Mouse (Mus musculus): ENCODE results near the gene Syde2. TPM values are rescaled to one million over a fixed set of nuclear protein-coding genes. Genes with fewer than 3 reads are reported as not detected.
A peak's percentile ranks its signal among the peaks of the same experiment; 100 is the strongest.

Gene Syde2
- total and polyA plus RNA-seq, 3 experiments: 0.02 to 0.76 TPM; not detected in 1

GRCm38 (mm10) chr3:145951287-145952165 lies 36.1 kb upstream of the Syde2 start:
- no peak for TF ChIP-seq GATA1 (IDR thresholded peaks at IDR 0.05; ENCODE audit: borderline replicate concordance, low read length)
- no peak for TF ChIP-seq CTCF (IDR thresholded peaks at IDR 0.05; ENCODE audit: low read depth, low read length)
- no peak for TF ChIP-seq POLR2AphosphoS5 (IDR thresholded peaks at IDR 0.05; ENCODE audit: insufficient replicate concordance, low read depth, low read length)
- no peak for TF ChIP-seq TAL1 (conservative IDR thresholded peaks at IDR 0.05; ENCODE audit: low read depth, low read length)
- no peak for TF ChIP-seq GATA2 (IDR thresholded peaks at IDR 0.05; ENCODE audit: borderline replicate concordance, low read depth, low read length)
- Histone ChIP-seq H3K4me3 (ENCODE audit: low read depth, low read length) (no peak overlapping the region; the same call in 1 of the 2 replicates), H3K27me3 (ENCODE audit: insufficient read depth, low read length) (no peaks in the 10 kb centered on the region), H3K4me1 (ENCODE audit: insufficient read depth, low read depth, low read length) (peaks cover 84% of the 10 kb centered on the region), H3K36me3 (replicated peaks) (peaks cover 4% of the 10 kb centered on the region), H3K9me3 (replicated peaks) (peaks cover under 1% of the 10 kb centered on the region; the same call in 1 of the 2 replicates)
- ATAC-seq (ENCODE audit: extremely low read depth, insufficient number of reproducible peaks, low FRiP score, poor library complexity, severe bottlenecking) (0 out of 2 replicates have a peak, but pooled peaks have one; percentile 6), DNase-seq (ENCODE audit: low spot score) (peak; percentile 30)

- H3K27me3 ChIP-seq (ENCODE audit: insufficient read depth, low read length): no peaks in the 10 kb centered on the region
- peaks cover 12% of the 10 kb centered on the region for H3K9me3 ChIP-seq (replicated peaks)
- H3K4me1 ChIP-seq (ENCODE audit: insufficient read depth, low read depth, low read length): peaks cover 74% of the 10 kb centered on the region
- H3K4me3 ChIP-seq (ENCODE audit: low read depth, low read length): no peak overlapping the region; the same call in 1 of the 2 replicates
- ATAC-seq (ENCODE audit: extremely low read depth, insufficient number of reproducible peaks, low FRiP score, poor library complexity, severe bottlenecking) (peak; percentile 45), DNase-seq (ENCODE audit: low spot score) (peak; percentile 58)
- 0 out of 2 replicates have a peak, but pooled peaks have one; percentile 18 for TF ChIP-seq TAL1 (conservative IDR thresholded peaks at IDR 0.05; ENCODE audit: low read depth, low read length)
- no peak for TF ChIP-seq POLR2AphosphoS5 (IDR thresholded peaks at IDR 0.05; ENCODE audit: insufficient replicate concordance, low read depth, low read length)
- peaks cover 4% of the 10 kb centered on the region for H3K36me3 ChIP-seq (replicated peaks)
Measured at GRCm38 (mm10) chr3:145952945-145953344, 34.7 kb upstream of the Syde2 start.

- peaks cover 4% of the 10 kb centered on the region for H3K36me3 ChIP-seq (replicated peaks)
- H3K27me3 ChIP-seq (ENCODE audit: insufficient read depth, low read length): no peaks in the 10 kb centered on the region
- DNase-seq (ENCODE audit: low spot score) (peak; percentile 29), ATAC-seq (ENCODE audit: extremely low read depth, insufficient number of reproducible peaks, low FRiP score, poor library complexity, severe bottlenecking) (peak; percentile 32)
- H3K4me1 ChIP-seq (ENCODE audit: insufficient read depth, low read depth, low read length): peaks cover 71% of the 10 kb centered on the region
- H3K4me3 ChIP-seq (ENCODE audit: low read depth, low read length): no peak overlapping the region
- peaks cover 17% of the 10 kb centered on the region for H3K9me3 ChIP-seq (replicated peaks)
- TF ChIP-seq TAL1 (conservative IDR thresholded peaks at IDR 0.05; ENCODE audit: low read depth, low read length) (no peak), GATA1 (IDR thresholded peaks at IDR 0.05; ENCODE audit: borderline replicate concordance, low read length) (no peak), POLR2AphosphoS5 (IDR thresholded peaks at IDR 0.05; ENCODE audit: insufficient replicate concordance, low read depth, low read length) (no peak), GATA2 (IDR thresholded peaks at IDR 0.05; ENCODE audit: borderline replicate concordance, low read depth, low read length) (no peak), CTCF (IDR thresholded peaks at IDR 0.05; ENCODE audit: low read depth, low read length) (no peak)
Measured at GRCm38 (mm10) chr3:145953411-145953810, 34.3 kb upstream of the Syde2 start.

GRCm38 (mm10) chr3:145959824-145960223 lies 27.8 kb upstream of the Syde2 start:
- DNase-seq (ENCODE audit: low spot score): no peak
- Histone ChIP-seq H3K27me3 (ENCODE audit: insufficient read depth, low read length) (no peaks in the 10 kb centered on the region), H3K4me1 (ENCODE audit: insufficient read depth, low read depth, low read length) (peaks cover 65% of the 10 kb centered on the region), H3K36me3 (replicated peaks) (peaks cover 4% of the 10 kb centered on the region), H3K9me3 (replicated peaks) (peaks cover 19% of the 10 kb centered on the region), H3K4me3 (ENCODE audit: low read depth, low read length) (no peak overlapping the region)
- TF ChIP-seq GATA2 (IDR thresholded peaks at IDR 0.05; ENCODE audit: borderline replicate concordance, low read depth, low read length): no peak
- peak; percentile 40; the same call in 1 of the 2 replicates for TF ChIP-seq TAL1 (conservative IDR thresholded peaks at IDR 0.05; ENCODE audit: low read depth, low read length)
- ATAC-seq (ENCODE audit: extremely low read depth, insufficient number of reproducible peaks, low FRiP score, poor library complexity, severe bottlenecking): peak; percentile 35; the same call in 1 of the 2 replicates

- H3K27me3 ChIP-seq (ENCODE audit: insufficient read depth, low read length): no peaks in the 10 kb centered on the region
- ATAC-seq (ENCODE audit: extremely low read depth, insufficient number of reproducible peaks, low FRiP score, poor library complexity, severe bottlenecking) (no peak), DNase-seq (ENCODE audit: low spot score) (no peak)
- TF ChIP-seq POLR2AphosphoS5 (IDR thresholded peaks at IDR 0.05; ENCODE audit: insufficient replicate concordance, low read depth, low read length): no peak
- no peak for TF ChIP-seq GATA1 (IDR thresholded peaks at IDR 0.05; ENCODE audit: borderline replicate concordance, low read length)
- no peak for TF ChIP-seq GATA2 (IDR thresholded peaks at IDR 0.05; ENCODE audit: borderline replicate concordance, low read depth, low read length)
- no peak for TF ChIP-seq TAL1 (conservative IDR thresholded peaks at IDR 0.05; ENCODE audit: low read depth, low read length)
- no peak for TF ChIP-seq CTCF (IDR thresholded peaks at IDR 0.05; ENCODE audit: low read depth, low read length)
- H3K9me3 ChIP-seq (replicated peaks): peaks cover 12% of the 10 kb centered on the region
- no peak overlapping the region for H3K4me3 ChIP-seq (ENCODE audit: low read depth, low read length)
- H3K36me3 ChIP-seq (replicated peaks): peaks cover 2% of the 10 kb centered on the region
- H3K4me1 ChIP-seq (ENCODE audit: insufficient read depth, low read depth, low read length): peaks cover 59% of the 10 kb centered on the region
Measured at GRCm38 (mm10) chr3:145962411-145962810, 25.3 kb upstream of the Syde2 start.

- TF ChIP-seq TAL1 (conservative IDR thresholded peaks at IDR 0.05; ENCODE audit: low read depth, low read length) (no peak), GATA2 (IDR thresholded peaks at IDR 0.05; ENCODE audit: borderline replicate concordance, low read depth, low read length) (no peak), CTCF (IDR thresholded peaks at IDR 0.05; ENCODE audit: low read depth, low read length) (no peak), POLR2AphosphoS5 (IDR thresholded peaks at IDR 0.05; ENCODE audit: insufficient replicate concordance, low read depth, low read length) (no peak), GATA1 (IDR thresholded peaks at IDR 0.05; ENCODE audit: borderline replicate concordance, low read length) (no peak)
- ATAC-seq (ENCODE audit: extremely low read depth, insufficient number of reproducible peaks, low FRiP score, poor library complexity, severe bottlenecking) (peak; percentile 31), DNase-seq (ENCODE audit: low spot score) (peak; percentile 47)
- Histone ChIP-seq H3K9me3 (replicated peaks) (peaks cover 3% of the 10 kb centered on the region; the same call in 1 of the 2 replicates), H3K27me3 (ENCODE audit: insufficient read depth, low read length) (no peaks in the 10 kb centered on the region), H3K4me1 (ENCODE audit: insufficient read depth, low read depth, low read length) (peaks cover 55% of the 10 kb centered on the region), H3K4me3 (ENCODE audit: low read depth, low read length) (peak overlapping the region; percentile 45; the same call in 1 of the 2 replicates), H3K36me3 (replicated peaks) (no peaks in the 10 kb centered on the region)
Measured at GRCm38 (mm10) chr3:145963101-145964017, 24.3 kb upstream of the Syde2 start.

All from G1E (cell line).